13 mouse cellular contexts compared by ENCODE assay signal in genomic region chr5:118516066-118516465, GRCm38 (mm10). TPM values are rescaled to one million over a fixed set of nuclear protein-coding genes. Genes with fewer than 3 reads are reported as not detected.
DNase-seq lines count a peak whose midpoint lies in the region; ATAC-seq and TF ChIP-seq lines count a peak whose summit lies in the region.
"Had no signal": no experiment of that assay in that cellular context is flagged by ENCODE, and none has a peak within 500 bp of the region (broad histone marks: within the 10 kb centered on the region; RNA-seq: fewer than 3 reads in every experiment).

No protein-coding gene starts in this region.

- POLR2A ChIA-PET in Patski (lab: Charles Lee), result interaction anchor here (0.6 to 1.2 kb wide), 5 partner anchors 26 to 52 kb away, joined by 3 to 6 read pairs (median 4); no protein-coding TSS in a partner anchor

- H3K4me3 ChIP-seq in gastrocnemius, adult 2 months, result no peak overlapping the region
- no peak overlapping the region for H3K4me3 ChIP-seq in liver, embryonic 12.5 days
- H3K4me3 ChIP-seq in limb, embryonic 14.5 days (replicated peaks; ENCODE audit: low read length), result no peak overlapping the region
- H3K4me3 ChIP-seq: hindbrain, embryonic 15.5 days; kidney, embryonic 15.5 days had no signal

- in situ Hi-C loops in Patski (cut with MboI; ENCODE audit: low pct_unique_long_range_greater_than_20kb), result no loop called here

- H3K4me2 ChIP-seq in liver, embryonic 12.5 days, result no peak overlapping the region
- H3K4me2 ChIP-seq in limb, embryonic 14.5 days (replicated peaks; ENCODE audit: low read depth, low read length, severe bottlenecking), result peak overlapping the region; percentile 50
- H3K4me2 ChIP-seq: hindbrain, embryonic 15.5 days had no signal

- peaks cover 32% of the 10 kb centered on the region for H3K4me1 ChIP-seq in liver, embryonic 12.5 days
- peaks cover 60% of the 10 kb centered on the region for H3K4me1 ChIP-seq in limb, embryonic 14.5 days (ENCODE audit: control insufficient read depth, insufficient read depth, low read length)

- H3K36me3 ChIP-seq in liver, embryonic 12.5 days, result no peaks in the 10 kb centered on the region
- H3K36me3 ChIP-seq in limb, embryonic 14.5 days (ENCODE audit: control insufficient read depth, insufficient read depth, low read length), result no peaks in the 10 kb centered on the region
- H3K36me3 ChIP-seq: hindbrain, embryonic 15.5 days; kidney, embryonic 15.5 days had no signal

- DNase-seq in gastrocnemius, adult 2 months, result peak; percentile 5
- DNase-seq in gastrocnemius, adult 8-10 months (ENCODE audit: low spot score in 2 of 2), result no peak
- no peak for DNase-seq in liver
- no peak for DNase-seq in Patski (ENCODE audit: low read depth, low spot score)
- no peak for DNase-seq in limb, embryonic 14.5 days (ENCODE audit: low spot score)
- no peak for DNase-seq in urinary bladder, adult 18-20 months (ENCODE audit: low spot score in 2 of 2)
- no peak for DNase-seq in urinary bladder, postnatal 14 days (ENCODE audit: low spot score)
- DNase-seq: cerebellum, adult 9-11 months; thymus, postnatal 14 days had no signal

- CTCF ChIA-PET in Patski (lab: Charles Lee), result interaction anchor here (1.2 kb wide), 1 partner anchor 30 kb away, joined by 4 read pairs; no protein-coding TSS in a partner anchor

- H3K27ac ChIP-seq in gastrocnemius, adult 2 months, result peak overlapping the region; percentile 95
- H3K27ac ChIP-seq in liver, embryonic 12.5 days, result peak overlapping the region; percentile 7; the same call in 1 of the 2 replicates
- H3K27ac ChIP-seq in limb, embryonic 14.5 days (replicated peaks; ENCODE audit: low read depth, low read length), result peak overlapping the region; percentile 77
- H3K27ac ChIP-seq: hindbrain, embryonic 15.5 days; macrophage had no signal

- H3K9ac ChIP-seq in liver, embryonic 12.5 days, result no peak overlapping the region
- no peak overlapping the region for H3K9ac ChIP-seq in limb, embryonic 14.5 days (ENCODE audit: low read depth, low read length, severe bottlenecking)
- H3K9ac ChIP-seq: hindbrain, embryonic 15.5 days; kidney, embryonic 15.5 days had no signal

- H3K9me3 ChIP-seq in liver, embryonic 12.5 days (replicated peaks), result no peaks in the 10 kb centered on the region
- no peaks in the 10 kb centered on the region for H3K9me3 ChIP-seq in limb, embryonic 14.5 days (ENCODE audit: control insufficient read depth, low read length)
- H3K9me3 ChIP-seq: hindbrain, embryonic 15.5 days; kidney, embryonic 15.5 days had no signal

- WGBS in liver, embryonic 12.5 days (ENCODE audit: insufficient replicate concordance), result 84% methylated on average over 6 of the region's 6 CpGs
- 66% methylated on average over 6 of the region's 6 CpGs for WGBS in limb, embryonic 14.5 days

- intact Hi-C loops in gastrocnemius, adult 2 months (cut with DNase I), result loop anchor here (5.0 kb wide), 1 partner anchor 184 kb away; no protein-coding TSS in a partner anchor

- TF ChIP-seq CTCF in gastrocnemius, adult 2 months (IDR thresholded peaks at IDR 0.05), result no peak
- TF ChIP-seq CTCF in Patski (IDR thresholded peaks at IDR 0.05), result no peak

- no peak for ATAC-seq in liver, embryonic 12.5 days
- peak; percentile 5 for ATAC-seq in Patski
- no peak for ATAC-seq in limb, embryonic 14.5 days (ENCODE audit: low FRiP score, low read depth)

- peaks cover 76% of the 10 kb centered on the region for H3K27me3 ChIP-seq in liver, embryonic 12.5 days (replicated peaks)
- H3K27me3 ChIP-seq in Patski, result no peaks in the 10 kb centered on the region
- no peaks in the 10 kb centered on the region for H3K27me3 ChIP-seq in limb, embryonic 14.5 days (ENCODE audit: control insufficient read depth, insufficient read depth, low read length)

- no peak for TF ChIP-seq POLR2A in limb, embryonic 14.5 days (IDR thresholded peaks at IDR 0.05; ENCODE audit: borderline replicate concordance, extremely low read depth, insufficient read depth, insufficient read length)

RNA-seq across cellular contexts. Expression of gene Med13l, which starts 44.4 kb away (rescaled TPM):
- total RNA-seq in gastrocnemius, adult 2 months (2021), result 10 to 100 TPM; 21.5 to 28.3 TPM
- 10 to 100 TPM; 24.6 to 32.4 (median 26.1) TPM for total RNA-seq in gastrocnemius, adult 8-10 months (2022)
- polyA plus RNA-seq in liver, embryonic 12.5 days (2016; fragmentation: Nextera tagmentation; extraction: Ambion mirVana), result 13.0 and 13.8 TPM in 2 replicates
- polyA plus RNA-seq in Patski (2021), result 35.3 TPM
- polyA plus RNA-seq in limb, embryonic 14.5 days (2012; rRNA removed), result 17.8 and 23.0 TPM in 2 replicates
- 19.8 and 22.8 TPM in 2 replicates for polyA plus RNA-seq in limb, embryonic 14.5 days (2014; fragmentation: Nextera tagmentation; extraction: Ambion mirVana)

Comparison
In these comparisons a context has a peak if more than half of its experiments do, and no peak if none do; other contexts are left out.
1. H3K27ac ChIP-seq: peak in every context shown above with its lines; median percentile 95 in gastrocnemius, adult 2 months; 77 in limb, embryonic 14.5 days; 7 in liver, embryonic 12.5 days.